ENCODE assay signal across 26 mouse cellular contexts in the genomic region with DNA sequence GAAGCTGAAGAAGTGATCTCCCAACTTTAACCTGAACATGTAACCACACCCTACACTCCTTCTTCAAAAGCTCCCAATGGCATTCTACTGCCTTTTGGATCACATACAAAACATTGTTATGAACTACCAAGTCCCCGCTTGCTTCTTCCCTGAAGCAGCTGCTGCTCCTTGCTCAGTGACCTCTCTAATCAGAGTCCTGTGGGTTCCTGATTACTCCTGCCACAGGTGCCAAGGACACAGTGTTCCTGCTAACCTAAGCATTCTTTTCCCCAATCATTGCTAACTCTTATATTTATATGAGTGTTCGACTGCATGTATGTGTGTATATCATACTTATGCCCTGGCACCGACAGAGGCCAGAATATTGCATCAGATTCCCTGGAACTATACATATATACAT.
DNase-seq lines count a peak whose midpoint lies in the region; ATAC-seq lines count a peak whose summit lies in the region.
"Had no signal": no experiment of that assay in that cellular context is flagged by ENCODE, and none has a peak within 500 bp of the region (broad histone marks: within the 10 kb centered on the region; RNA-seq: fewer than 3 reads in every experiment).

No protein-coding gene starts in this region.

- H3K9me3 ChIP-seq in heart, embryonic 11.5 days (replicated peaks; ENCODE audit: control insufficient read depth, low read length), result no peaks in the 10 kb centered on the region
- no peaks in the 10 kb centered on the region for H3K9me3 ChIP-seq in neural tube, embryonic 15.5 days (replicated peaks)
- H3K9me3 ChIP-seq in midbrain, embryonic 16.5 days (replicated peaks; ENCODE audit: control insufficient read depth, low read length, poor library complexity, severe bottlenecking), result no peaks in the 10 kb centered on the region
- H3K9me3 ChIP-seq: heart, embryonic 13.5 days; hindbrain, embryonic 12.5 days; intestine, embryonic 15.5 days; liver, embryonic 13.5 days; midbrain, embryonic 13.5 days had no signal

- H3K4me2 ChIP-seq in heart, embryonic 11.5 days, result no peak overlapping the region
- H3K4me2 ChIP-seq in neural tube, embryonic 15.5 days, result no peak overlapping the region
- no peak overlapping the region for H3K4me2 ChIP-seq in midbrain, embryonic 16.5 days (ENCODE audit: low read length)
- H3K4me2 ChIP-seq: heart, embryonic 13.5 days; hindbrain, embryonic 12.5 days; intestine, embryonic 15.5 days; liver, embryonic 13.5 days; midbrain, embryonic 13.5 days had no signal

- no peaks in the 10 kb centered on the region for H3K36me3 ChIP-seq in heart, embryonic 11.5 days (ENCODE audit: control insufficient read depth, insufficient read depth, low read length)
- no peaks in the 10 kb centered on the region for H3K36me3 ChIP-seq in neural tube, embryonic 15.5 days
- H3K36me3 ChIP-seq in midbrain, embryonic 16.5 days (ENCODE audit: control insufficient read depth, insufficient read depth, low read length), result no peaks in the 10 kb centered on the region
- H3K36me3 ChIP-seq: heart, embryonic 13.5 days; hindbrain, embryonic 12.5 days; intestine, embryonic 15.5 days; liver, embryonic 13.5 days; midbrain, embryonic 13.5 days had no signal

- ATAC-seq in heart, embryonic 11.5 days (replicated peaks; ENCODE audit: insufficient number of reproducible peaks, low FRiP score, low TSS enrichment), result no peak
- ATAC-seq in neural tube, embryonic 15.5 days (ENCODE audit: low FRiP score), result no peak
- no peak for ATAC-seq in midbrain, embryonic 16.5 days
- ATAC-seq: CD4-positive, CD25-positive, alpha-beta regulatory T cell, adult 4 months; forebrain, embryonic 14.5 days; hindbrain, postnatal 0 days; intestine, embryonic 15.5 days; midbrain, embryonic 13.5 days had no signal

- WGBS in heart, embryonic 11.5 days (ENCODE audit: insufficient replicate concordance), result 82% methylated on average over 3 of the region's 3 CpGs
- 89% methylated on average over 3 of the region's 3 CpGs for WGBS in neural tube, embryonic 15.5 days
- 93% methylated on average over 3 of the region's 3 CpGs for WGBS in midbrain, embryonic 16.5 days

- DNase-seq in heart, adult 18-20 months, result peak; percentile 47 to 49
- peak; percentile 28 for DNase-seq in kidney, adult 18-20 months
- no peak for DNase-seq in kidney, postnatal 14 days
- peak; percentile 9 for DNase-seq in neural tube, embryonic 10.5 days (ENCODE audit: extremely low spot score, low spot score)
- DNase-seq: adrenal gland, postnatal 14 days; cerebellum, adult 11 months; cerebellum, adult 9-10 months; cerebellum, postnatal 36 days; heart, postnatal 36 days; layer of hippocampus, postnatal 36 days; left cerebral cortex, postnatal 4 days; liver, embryonic 13.5 days; lung, adult 2 months; lung, postnatal 10 days; thymus, postnatal 4 days had no signal

- 0 out of 2 replicates have a peak, but pooled peaks cover 2% of the 10 kb centered on the region for H3K4me1 ChIP-seq in heart, embryonic 11.5 days (ENCODE audit: control insufficient read depth, insufficient read depth, low read length)
- peaks cover 15% of the 10 kb centered on the region for H3K4me1 ChIP-seq in neural tube, embryonic 15.5 days
- peaks cover 15% of the 10 kb centered on the region for H3K4me1 ChIP-seq in midbrain, embryonic 16.5 days (ENCODE audit: control insufficient read depth, insufficient read depth, low read length)
- H3K4me1 ChIP-seq: intestine, embryonic 15.5 days; liver, embryonic 13.5 days had no signal

- H3K27me3 ChIP-seq in heart, embryonic 11.5 days (ENCODE audit: control insufficient read depth, insufficient read depth, low read length), result no peaks in the 10 kb centered on the region
- H3K27me3 ChIP-seq in neural tube, embryonic 15.5 days (replicated peaks), result no peaks in the 10 kb centered on the region
- no peaks in the 10 kb centered on the region for H3K27me3 ChIP-seq in midbrain, embryonic 16.5 days (ENCODE audit: control insufficient read depth, insufficient read depth, low read depth, low read length)
- H3K27me3 ChIP-seq: heart, embryonic 13.5 days; hindbrain, embryonic 12.5 days; intestine, embryonic 15.5 days; liver, embryonic 13.5 days; midbrain, embryonic 13.5 days had no signal

- H3K4me3 ChIP-seq in heart, embryonic 11.5 days (ENCODE audit: low read depth, low read length), result no peak overlapping the region
- H3K4me3 ChIP-seq in neural tube, embryonic 15.5 days (replicated peaks), result no peak overlapping the region
- no peak overlapping the region for H3K4me3 ChIP-seq in midbrain, embryonic 16.5 days (ENCODE audit: low read depth, low read length)
- H3K4me3 ChIP-seq: heart, embryonic 13.5 days; hindbrain, embryonic 12.5 days; intestine, embryonic 15.5 days; liver, embryonic 13.5 days; midbrain, embryonic 13.5 days had no signal

- H3K27ac ChIP-seq in heart, embryonic 11.5 days (ENCODE audit: low read depth, low read length), result no peak overlapping the region
- no peak overlapping the region for H3K27ac ChIP-seq in neural tube, embryonic 15.5 days (replicated peaks)
- no peak overlapping the region for H3K27ac ChIP-seq in midbrain, embryonic 16.5 days (ENCODE audit: low read length)
- H3K27ac ChIP-seq: heart, embryonic 13.5 days; hindbrain, embryonic 12.5 days; hindbrain, postnatal 0 days; intestine, embryonic 15.5 days; liver, embryonic 13.5 days; macrophage; midbrain, embryonic 13.5 days had no signal

- no peak overlapping the region for H3K9ac ChIP-seq in heart, embryonic 11.5 days (ENCODE audit: low read depth, low read length)
- no peak overlapping the region for H3K9ac ChIP-seq in neural tube, embryonic 15.5 days (replicated peaks)
- no peak overlapping the region for H3K9ac ChIP-seq in midbrain, embryonic 16.5 days (ENCODE audit: low read depth, low read length)
- H3K9ac ChIP-seq: heart, embryonic 13.5 days; hindbrain, embryonic 12.5 days; intestine, embryonic 15.5 days; liver, embryonic 13.5 days; midbrain, embryonic 13.5 days had no signal
